Mouse (Mus musculus): ENCODE measurements around the gene Efl1. TPM values are rescaled to one million over a fixed set of nuclear protein-coding genes. Genes with fewer than 3 reads are reported as not detected.
"Not testable (repeated sequence)": the region's sequence is repeated elsewhere in the genome, so short reads cannot be mapped to it uniquely, and the experiment has no call there.

Efl1 gene
- total and polyA plus RNA-seq, 2 experiments from 2014 or later: 14.1 to 20.6 TPM

- DNase-seq (ENCODE audit: low spot score): no peak
- no peaks in the 10 kb centered on the region for H3K9me3 ChIP-seq (ENCODE audit: low read length)
- H3K27me3 ChIP-seq (ENCODE audit: insufficient read depth, low read length): no peaks in the 10 kb centered on the region
- ATAC-seq: no peak
- H3K9ac ChIP-seq (replicated peaks; ENCODE audit: low read length): no peak overlapping the region
- no peak overlapping the region for H3K4me2 ChIP-seq (ENCODE audit: low read depth, low read length)
- no peak for TF ChIP-seq CTCF (IDR thresholded peaks at IDR 0.05; ENCODE audit: low read depth)
- no peak overlapping the region for H3K27ac ChIP-seq
- peaks cover 7% of the 10 kb centered on the region; the same call in 1 of the 2 replicates for H3K4me1 ChIP-seq (ENCODE audit: insufficient read depth, low read length)
- no peaks in the 10 kb centered on the region; the same call in 1 of the 2 replicates for H3K36me3 ChIP-seq (ENCODE audit: insufficient read depth, low read length)
- H3K4me3 ChIP-seq (ENCODE audit: low read length): no peak overlapping the region
- 93% methylated on average over 8 of the region's 8 CpGs for WGBS
Measured at GRCm38 (mm10) chr7:82755602-82756155, 107.3 kb downstream of the Efl1 start.

GRCm38 (mm10) chr7:82758521-82758920 lies 110.1 kb downstream of the Efl1 start:
- no peak overlapping the region for H3K9ac ChIP-seq (replicated peaks; ENCODE audit: low read length)
- no peaks in the 10 kb centered on the region for H3K9me3 ChIP-seq (ENCODE audit: low read length)
- TF ChIP-seq CTCF (IDR thresholded peaks at IDR 0.05; ENCODE audit: low read depth): no peak
- peaks cover 12% of the 10 kb centered on the region for H3K36me3 ChIP-seq (ENCODE audit: insufficient read depth, low read length)
- ATAC-seq (peak; percentile 61; the same call in 1 of the 2 replicates), DNase-seq (ENCODE audit: low spot score) (peak; percentile 15)
- 60% methylated on average over 4 of the region's 4 CpGs for WGBS
- H3K27me3 ChIP-seq (ENCODE audit: insufficient read depth, low read length): no peaks in the 10 kb centered on the region
- H3K4me1 ChIP-seq (ENCODE audit: insufficient read depth, low read length): no peaks in the 10 kb centered on the region
- H3K27ac ChIP-seq: no peak overlapping the region
- H3K4me2 ChIP-seq (ENCODE audit: low read depth, low read length): no peak overlapping the region
- H3K4me3 ChIP-seq (ENCODE audit: low read length): no peak overlapping the region

- no peak for TF ChIP-seq CTCF (IDR thresholded peaks at IDR 0.05; ENCODE audit: low read depth)
- H3K9ac ChIP-seq (replicated peaks; ENCODE audit: low read length): no peak overlapping the region
- H3K36me3 ChIP-seq (ENCODE audit: insufficient read depth, low read length): peaks cover 12% of the 10 kb centered on the region
- H3K27ac ChIP-seq: no peak overlapping the region
- DNase-seq (ENCODE audit: low spot score) (peak; percentile 19), ATAC-seq (no peak)
- 67% methylated on average over 4 of the region's 4 CpGs for WGBS
- H3K4me1 ChIP-seq (ENCODE audit: insufficient read depth, low read length): no peaks in the 10 kb centered on the region
- no peaks in the 10 kb centered on the region for H3K9me3 ChIP-seq (ENCODE audit: low read length)
- H3K4me2 ChIP-seq (ENCODE audit: low read depth, low read length): no peak overlapping the region
- no peak overlapping the region for H3K4me3 ChIP-seq (ENCODE audit: low read length)
- no peaks in the 10 kb centered on the region for H3K27me3 ChIP-seq (ENCODE audit: insufficient read depth, low read length)
Measured at GRCm38 (mm10) chr7:82759091-82759490, 110.7 kb downstream of the Efl1 start.

GRCm38 (mm10) chr7:82764951-82765350 lies 116.5 kb downstream of the Efl1 start:
- no peak overlapping the region for H3K4me3 ChIP-seq (ENCODE audit: low read length)
- no peak overlapping the region for H3K9ac ChIP-seq (replicated peaks; ENCODE audit: low read length)
- no peak for TF ChIP-seq CTCF (IDR thresholded peaks at IDR 0.05; ENCODE audit: low read depth)
- ATAC-seq (no peak), DNase-seq (ENCODE audit: low spot score) (no peak)
- peaks cover 15% of the 10 kb centered on the region for H3K36me3 ChIP-seq (ENCODE audit: insufficient read depth, low read length)
- peaks cover 2% of the 10 kb centered on the region; the same call in 1 of the 2 replicates for H3K4me1 ChIP-seq (ENCODE audit: insufficient read depth, low read length)
- WGBS: 95% methylated on average over 1 of the region's 1 CpGs
- H3K27ac ChIP-seq: no peak overlapping the region
- H3K27me3 ChIP-seq (ENCODE audit: insufficient read depth, low read length): no peaks in the 10 kb centered on the region
- no peak overlapping the region for H3K4me2 ChIP-seq (ENCODE audit: low read depth, low read length)
- H3K9me3 ChIP-seq (ENCODE audit: low read length): no peaks in the 10 kb centered on the region

GRCm38 (mm10) chr7:82766623-82767022 lies 118.2 kb downstream of the Efl1 start:
- no peak overlapping the region for H3K27ac ChIP-seq
- peaks cover 15% of the 10 kb centered on the region for H3K36me3 ChIP-seq (ENCODE audit: insufficient read depth, low read length)
- DNase-seq (ENCODE audit: low spot score) (no peak), ATAC-seq (no peak)
- no peaks in the 10 kb centered on the region for H3K9me3 ChIP-seq (ENCODE audit: low read length)
- H3K4me3 ChIP-seq (ENCODE audit: low read length): no peak overlapping the region
- TF ChIP-seq CTCF (IDR thresholded peaks at IDR 0.05; ENCODE audit: low read depth): no peak
- no peak overlapping the region for H3K4me2 ChIP-seq (ENCODE audit: low read depth, low read length)
- no peak overlapping the region for H3K9ac ChIP-seq (replicated peaks; ENCODE audit: low read length)
- WGBS: 80% methylated on average over 6 of the region's 6 CpGs
- no peaks in the 10 kb centered on the region for H3K27me3 ChIP-seq (ENCODE audit: insufficient read depth, low read length)
- H3K4me1 ChIP-seq (ENCODE audit: insufficient read depth, low read length): peaks cover 3% of the 10 kb centered on the region; the same call in 1 of the 2 replicates

- 36% methylated on average over 6 of the region's 6 CpGs for WGBS
- 0 out of 2 replicates have a peak overlapping the region, but pooled peaks have one; percentile 15 for H3K27ac ChIP-seq
Measured at GRCm38 (mm10) chr7:82770207-82770606, 121.8 kb downstream of the Efl1 start.

GRCm38 (mm10) chr7:82770957-82771660 lies 122.7 kb downstream of the Efl1 start:
- H3K4me1 ChIP-seq (ENCODE audit: insufficient read depth, low read length); ATAC-seq; H3K4me3 ChIP-seq (ENCODE audit: low read length); H3K9ac ChIP-seq (replicated peaks; ENCODE audit: low read length); H3K9me3 ChIP-seq (ENCODE audit: low read length); H3K36me3 ChIP-seq (ENCODE audit: insufficient read depth, low read length); H3K27ac ChIP-seq; H3K27me3 ChIP-seq (ENCODE audit: insufficient read depth, low read length); H3K4me2 ChIP-seq (ENCODE audit: low read depth, low read length): not testable (repeated sequence)
- WGBS: 91% methylated on average over 22 of the region's 29 CpGs
- DNase-seq (ENCODE audit: low spot score): peak; percentile 26

More at GRCm38 (mm10) chr7:82770207-82770606, 121.8 kb downstream of the Efl1 start:
- Histone ChIP-seq H3K4me1 (ENCODE audit: insufficient read depth, low read length) (peaks cover 6% of the 10 kb centered on the region), H3K27me3 (ENCODE audit: insufficient read depth, low read length) (no peaks in the 10 kb centered on the region), H3K9ac (replicated peaks; ENCODE audit: low read length) (no peak overlapping the region), H3K9me3 (ENCODE audit: low read length) (no peaks in the 10 kb centered on the region), H3K4me2 (ENCODE audit: low read depth, low read length) (no peak overlapping the region), H3K4me3 (ENCODE audit: low read length) (no peak overlapping the region), H3K36me3 (ENCODE audit: insufficient read depth, low read length) (peaks cover 3% of the 10 kb centered on the region; the same call in 1 of the 2 replicates)
- peak; percentile 80 for ATAC-seq
- peak; percentile 33 for DNase-seq (ENCODE audit: low spot score)
- TF ChIP-seq CTCF (IDR thresholded peaks at IDR 0.05; ENCODE audit: low read depth): peak; percentile 55

GRCm38 (mm10) chr7:82771661-82772021 lies 123.2 kb downstream of the Efl1 start:
- H3K36me3 ChIP-seq (ENCODE audit: insufficient read depth, low read length); H3K4me3 ChIP-seq (ENCODE audit: low read length); H3K27ac ChIP-seq; H3K9ac ChIP-seq (replicated peaks; ENCODE audit: low read length); H3K4me1 ChIP-seq (ENCODE audit: insufficient read depth, low read length); ATAC-seq; DNase-seq (ENCODE audit: low spot score); H3K27me3 ChIP-seq (ENCODE audit: insufficient read depth, low read length); H3K9me3 ChIP-seq (ENCODE audit: low read length); H3K4me2 ChIP-seq (ENCODE audit: low read depth, low read length): not testable (repeated sequence)
- 90% methylated on average over 25 of the region's 25 CpGs for WGBS

Measured in hindbrain, postnatal 0 days (tissue).